Mouse (Mus musculus): ENCODE data around the gene Snrk.

Gene Snrk

GRCm38 (mm10) chr9:122117112-122117616 is at the start of gene Snrk:
Gene Snrk, plus strand, starts transcription at chr9:122117266.
- ATAC-seq (ENCODE audit: low TSS enrichment): peak; percentile 93

DNA sequence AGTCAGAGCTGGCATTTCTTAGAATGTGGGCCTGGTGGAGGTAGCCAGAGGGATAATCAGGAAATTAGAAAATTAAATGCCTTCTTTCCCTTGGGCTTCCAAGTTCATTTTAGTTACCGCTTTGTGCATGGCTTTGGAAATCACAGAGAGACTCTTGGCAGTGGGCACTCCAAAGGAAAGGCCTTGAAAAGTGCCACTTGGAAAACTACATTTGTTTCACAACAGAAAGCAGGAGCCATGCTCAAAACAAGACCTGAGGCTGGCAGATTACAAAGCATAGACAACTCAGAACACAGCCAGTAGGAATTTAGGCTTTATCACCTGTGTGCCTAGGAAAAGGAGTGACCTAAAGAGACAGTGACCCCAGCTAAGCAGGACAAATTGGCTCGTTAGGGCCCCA is 49.4 kb upstream of the Snrk start:
- no peak for ATAC-seq (ENCODE audit: low TSS enrichment)

DNA sequence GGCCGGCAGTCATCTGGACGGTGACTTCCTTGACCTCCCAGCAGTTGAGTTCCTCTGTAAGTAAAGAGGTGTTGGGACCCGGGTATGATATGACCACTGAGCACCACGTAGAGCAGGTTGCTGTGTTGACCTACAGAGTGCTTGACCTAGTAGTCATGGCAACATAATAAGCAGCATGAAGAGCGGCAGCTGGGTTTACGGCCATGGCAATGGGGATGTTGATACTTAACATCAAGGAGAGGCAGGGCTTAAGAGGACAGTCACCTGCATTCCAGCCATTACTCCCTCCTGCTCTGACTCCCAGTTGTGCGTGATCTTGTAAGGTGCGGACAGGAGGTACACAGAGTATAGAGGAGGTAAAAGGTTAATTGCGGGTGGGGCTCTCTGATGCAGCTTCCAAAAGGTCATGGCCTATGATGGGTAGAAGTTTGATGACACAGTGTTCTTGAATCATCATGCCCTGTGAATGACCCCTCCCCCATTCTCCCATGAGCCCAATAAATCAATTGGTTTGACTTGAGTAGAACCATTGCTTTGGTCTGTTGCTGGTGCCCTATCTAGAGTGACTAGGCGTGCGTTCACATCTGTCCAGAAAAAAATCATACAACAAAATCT is 47.4 kb upstream of the Snrk start:
- no peak for ATAC-seq (ENCODE audit: low TSS enrichment)

GRCm38 (mm10) chr9:122073980-122074379 is 43.1 kb upstream of the Snrk start:
- no peak for ATAC-seq (ENCODE audit: low TSS enrichment)

DNA sequence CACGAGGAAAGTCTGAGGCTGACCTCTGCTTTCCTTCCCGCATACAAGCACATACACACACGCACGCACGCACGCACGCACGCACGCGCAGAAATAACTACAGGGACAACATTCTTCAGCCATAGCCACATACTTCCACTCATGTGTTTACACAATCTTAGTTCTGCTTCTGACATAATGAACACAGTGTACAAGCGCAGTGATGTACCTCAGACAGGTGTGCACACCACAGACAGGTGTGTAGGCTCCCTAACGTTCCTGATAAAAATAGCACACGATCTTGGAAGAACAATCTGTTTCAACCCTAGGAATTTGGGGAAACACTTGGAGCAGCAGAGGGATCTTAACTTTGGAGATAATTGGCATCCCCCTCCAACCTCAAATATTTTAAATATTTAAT is 42.5 kb upstream of the Snrk start:
- ATAC-seq (ENCODE audit: low TSS enrichment): no peak

- peak; percentile 41; the same call in 1 of the 2 replicates for ATAC-seq (ENCODE audit: low TSS enrichment)
Observed at GRCm38 (mm10) chr9:122078456-122078855, 38.6 kb upstream of the Snrk start.

- ATAC-seq (ENCODE audit: low TSS enrichment): no peak
Observed at GRCm38 (mm10) chr9:122083698-122084097, 33.4 kb upstream of the Snrk start.

DNA sequence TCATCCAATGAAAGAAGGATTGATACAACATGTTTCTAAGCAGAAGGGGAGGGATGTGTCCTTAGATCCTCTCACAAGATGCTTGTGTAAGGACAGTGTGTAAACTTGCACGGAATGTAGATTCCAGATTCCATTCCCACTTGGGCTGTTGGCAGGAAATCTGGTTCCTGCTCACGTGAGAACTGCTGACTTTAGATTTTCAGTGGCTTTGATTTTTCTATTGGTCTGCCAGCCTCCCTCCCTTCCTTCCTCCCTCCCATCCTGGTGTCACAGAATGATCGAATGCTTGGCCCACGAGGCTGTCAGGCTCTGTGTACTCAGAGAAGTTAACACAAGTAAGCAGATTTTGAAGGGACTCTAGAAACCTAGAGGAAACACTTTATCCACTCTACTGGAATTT is 32.9 kb upstream of the Snrk start:
- ATAC-seq (ENCODE audit: low TSS enrichment): no peak

DNA sequence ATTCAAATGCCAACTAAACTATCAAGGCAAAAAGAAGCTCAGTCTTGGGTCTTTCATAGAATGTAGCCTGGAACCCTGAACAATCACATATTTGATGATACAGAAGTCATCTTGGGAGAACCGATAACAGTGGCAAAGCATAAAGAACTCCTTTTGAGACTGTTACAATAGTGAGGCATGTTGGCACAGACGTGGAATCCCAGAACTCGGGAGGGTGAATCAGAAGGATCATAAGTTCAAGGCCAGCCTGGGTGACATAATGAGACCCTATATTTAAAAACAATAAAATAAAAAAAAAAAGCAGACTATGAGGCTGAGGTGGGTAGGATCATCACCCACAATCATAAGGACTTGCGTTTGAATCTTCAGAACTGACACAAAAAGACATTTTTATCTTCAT is 32.4 kb upstream of the Snrk start:
- no peak for ATAC-seq (ENCODE audit: low TSS enrichment)

DNA sequence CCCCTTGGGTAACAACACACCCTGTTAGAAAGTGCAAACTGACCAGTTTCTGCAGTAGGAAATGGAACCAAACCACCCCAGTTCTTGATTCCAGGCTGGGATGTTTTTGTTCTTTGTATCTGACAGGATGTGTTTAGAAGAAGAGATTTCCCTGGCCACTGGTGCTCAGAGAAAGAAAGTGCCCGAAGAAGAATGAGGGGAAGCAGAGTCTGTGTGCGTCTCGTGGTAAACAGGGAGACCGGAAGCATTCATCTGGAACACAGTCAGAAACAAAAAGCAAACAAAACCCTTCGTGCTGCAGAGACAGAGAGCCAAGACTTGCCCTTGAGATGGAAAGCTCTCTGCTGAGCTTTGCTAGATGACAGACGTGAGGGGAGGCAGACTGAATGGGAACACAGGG is 32.0 kb upstream of the Snrk start:
- ATAC-seq (ENCODE audit: low TSS enrichment): no peak

- no peak for ATAC-seq (ENCODE audit: low TSS enrichment)
Observed at GRCm38 (mm10) chr9:122085550-122086205, 31.4 kb upstream of the Snrk start.

- ATAC-seq (ENCODE audit: low TSS enrichment): no peak
Observed at GRCm38 (mm10) chr9:122087086-122087485, 30.0 kb upstream of the Snrk start.

- ATAC-seq (ENCODE audit: low TSS enrichment): no peak
Observed at GRCm38 (mm10) chr9:122091171-122091570, 25.9 kb upstream of the Snrk start.

DNA sequence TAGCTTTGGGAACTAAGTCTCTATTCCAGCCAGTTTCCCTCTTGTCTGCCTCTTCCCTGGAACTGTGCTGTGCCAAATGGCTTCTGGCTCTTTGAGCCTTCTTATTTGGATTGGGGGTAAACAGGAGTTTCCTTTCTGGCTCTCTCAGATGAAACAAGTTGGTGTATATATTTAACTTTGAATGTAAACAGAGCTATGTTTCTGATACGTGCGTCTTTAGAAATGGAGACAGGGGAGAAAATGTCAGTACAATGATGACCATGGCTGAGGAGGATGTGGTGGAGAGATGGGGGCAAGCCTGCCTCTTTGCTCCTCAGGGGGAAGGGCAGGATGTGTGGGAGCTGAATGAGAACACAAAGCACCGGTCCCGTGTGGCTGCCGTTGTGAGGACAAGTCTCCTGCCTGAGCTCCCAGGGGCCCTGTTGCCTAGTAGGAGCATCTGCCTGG is 25.3 kb upstream of the Snrk start:
- ATAC-seq (ENCODE audit: low TSS enrichment): no peak

- no peak for ATAC-seq (ENCODE audit: low TSS enrichment)
Observed at GRCm38 (mm10) chr9:122094171-122094570, 22.9 kb upstream of the Snrk start.

GRCm38 (mm10) chr9:122096822-122097511 is 20.1 kb upstream of the Snrk start:
- ATAC-seq (ENCODE audit: low TSS enrichment): no peak

DNA sequence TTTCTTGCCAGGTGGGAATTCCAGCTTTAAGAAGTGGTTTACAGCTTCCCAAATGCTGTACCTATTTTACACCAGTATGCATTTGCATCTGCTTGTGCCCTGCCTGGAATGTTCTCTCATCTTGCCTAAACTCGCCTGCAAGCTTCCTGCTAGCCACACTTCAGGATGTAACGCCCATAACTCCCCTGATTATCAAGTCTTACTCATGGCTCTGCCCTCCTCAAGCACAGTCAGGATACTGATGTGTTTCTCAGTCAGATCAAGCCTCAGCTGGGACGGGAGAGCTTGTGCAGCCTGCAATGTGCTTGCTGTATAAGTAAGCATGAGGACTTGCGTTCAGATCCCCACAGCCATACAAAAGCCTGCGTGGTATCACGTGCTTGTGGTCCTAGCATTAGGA is 19.5 kb upstream of the Snrk start:
- no peak for ATAC-seq (ENCODE audit: low TSS enrichment)

- ATAC-seq (ENCODE audit: low TSS enrichment): no peak
Observed at GRCm38 (mm10) chr9:122100584-122101127, 16.4 kb upstream of the Snrk start.

DNA sequence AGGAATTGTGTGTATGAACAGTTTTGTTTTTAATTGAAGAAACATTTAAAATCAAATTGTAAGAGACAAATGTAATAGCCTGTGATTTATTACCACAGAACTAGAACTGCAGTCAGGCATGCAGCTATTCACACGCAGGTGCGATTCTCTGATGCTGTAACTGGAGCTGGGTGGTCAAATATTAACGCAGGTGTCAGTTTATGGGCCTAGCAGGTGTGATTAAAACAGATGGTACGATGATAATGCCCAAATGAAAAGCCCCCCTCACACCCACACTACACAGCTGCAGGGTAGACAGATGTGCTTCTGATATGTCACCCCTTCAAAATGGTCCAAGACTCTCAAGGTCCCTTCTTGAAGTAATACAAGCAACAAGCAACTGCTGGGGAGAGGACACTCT is 15.9 kb upstream of the Snrk start:
- ATAC-seq (ENCODE audit: low TSS enrichment): no peak

GRCm38 (mm10) chr9:122103550-122104284 is 13.3 kb upstream of the Snrk start:
- no peak for ATAC-seq (ENCODE audit: low TSS enrichment)

GRCm38 (mm10) chr9:122104285-122104829 is 12.7 kb upstream of the Snrk start:
- ATAC-seq (ENCODE audit: low TSS enrichment): no peak

Measured in frontal cortex, adult (tissue).